Mouse (Mus musculus) lung, embryonic 14.5 days (tissue): ENCODE results near the gene Adk. TPM values are rescaled to one million over a fixed set of nuclear protein-coding genes. Genes with fewer than 3 reads are reported as not detected.

Experiments used
- ATAC-seq: fragments of 200-750 bp; cut with Nextera tagmentation; 2 replicates; pipeline ENCODE4 v1.8.0; 2017; ENCODE audit warnings: mild to moderate bottlenecking, moderate TSS enrichment, moderate library complexity; ENCODE audit not compliant: insufficient read depth
- DNase-seq: peaks from one replicate; pipeline ENCODE4 v3.0.0-alpha.2; 2015
- H3K27ac ChIP-seq: fragments of 300-500 bp; sonication (generic); 2 replicates; pipeline ENCODE4 v1.5.1; 2014; ENCODE audit warnings: low read depth, mild to moderate bottlenecking, moderate library complexity
- H3K27me3 ChIP-seq: fragments of 300-500 bp; sonication (generic); 2 replicates; pipeline ENCODE4 v1.6.1; 2014; ENCODE audit warnings: low read length, control low read depth; ENCODE audit not compliant: insufficient read depth
- H3K36me3 ChIP-seq: fragments of 300-500 bp; sonication (generic); 2 replicates; pipeline ENCODE4 v1.6.1; 2014; ENCODE audit warnings: control low read depth; ENCODE audit not compliant: insufficient read depth
- H3K4me1 ChIP-seq: fragments of 300-500 bp; sonication (generic); 2 replicates; pipeline ENCODE4 v1.6.1; 2014; ENCODE audit warnings: antibody characterized with exemption, control low read depth; ENCODE audit not compliant: insufficient read depth
- H3K4me2 ChIP-seq: fragments of 300-500 bp; sonication (generic); 2 replicates; pipeline ENCODE4 v1.6.1; 2014; ENCODE audit warnings: mild to moderate bottlenecking
- H3K4me3 ChIP-seq: fragments of 300-500 bp; sonication (generic); 2 replicates; pipeline ENCODE4 v1.5.1; 2014; ENCODE audit warnings: low read depth, low read length
- H3K9ac ChIP-seq: fragments of 300-500 bp; sonication (generic); 2 replicates; pipeline ENCODE4 v1.6.1; 2014
- H3K9me3 ChIP-seq: fragments of 300-500 bp; sonication (generic); 2 replicates; pipeline ENCODE4 v1.6.1; 2016; ENCODE audit warnings: low read depth, low read length, control low read depth
- CTCF ChIP-seq: IDR thresholded peaks from 2 replicates; pipeline ENCODE4 v1.5.1; 2016; ENCODE audit warnings: antibody characterized with exemption, low read depth
- WGBS: fragments of 180-500 bp; shearing (Covaris S2); extraction: QIAGEN DNeasy Blood & Tissue Kit; methylation state at CpG from one replicate; pipeline ENCODE4 v1.1.7; 2014; 5-methylcytosine and 5-hydroxymethylcytosine counted together
- polyA plus RNA-seq: library from polyadenylated mRNA; unstranded; fragments of >200 nt; fragmentation: Nextera tagmentation; extraction: Ambion mirVana; gene quantifications from 2 replicates; pipeline ENCODE4 v1.2.1, GENCODE M21; 2014

Adk gene
- polyA plus RNA-seq, 1 experiment from 2014 or later = 218 TPM

- Histone ChIP-seq H3K27ac (no peak overlapping the region), H3K9me3 (no peaks in the 10 kb centered on the region), H3K4me1 (no peaks in the 10 kb centered on the region), H3K36me3 (no peaks in the 10 kb centered on the region), H3K4me2 (no peak overlapping the region), H3K4me3 (no peak overlapping the region), H3K27me3 (no peaks in the 10 kb centered on the region), H3K9ac (no peak overlapping the region)
- ATAC-seq = no peak
- DNase-seq = no peak
- no peak for TF ChIP-seq CTCF
- 78% methylated on average over 9 of the region's 9 CpGs for WGBS
Measured at GRCm38 (mm10) chr14:21119653-21120313, 67.4 kb downstream of the Adk start.

- H3K4me3 ChIP-seq = no peak overlapping the region
- no peaks in the 10 kb centered on the region for H3K27me3 ChIP-seq
- no peak overlapping the region for H3K4me2 ChIP-seq
- TF ChIP-seq CTCF = peak; percentile 66
- no peak overlapping the region for H3K27ac ChIP-seq
- H3K9ac ChIP-seq = no peak overlapping the region
- ATAC-seq (no peak), DNase-seq (peak; percentile 84)
- WGBS = 39% methylated on average over 3 of the region's 3 CpGs
- H3K9me3 ChIP-seq = no peaks in the 10 kb centered on the region
- H3K36me3 ChIP-seq = no peaks in the 10 kb centered on the region
- H3K4me1 ChIP-seq = no peaks in the 10 kb centered on the region
Measured at GRCm38 (mm10) chr14:21120473-21120872, 68.1 kb downstream of the Adk start.

GRCm38 (mm10) chr14:21127215-21127614 lies 74.8 kb downstream of the Adk start:
- TF ChIP-seq CTCF = no peak
- Histone ChIP-seq H3K4me1 (no peaks in the 10 kb centered on the region), H3K4me2 (no peak overlapping the region), H3K36me3 (no peaks in the 10 kb centered on the region), H3K27ac (no peak overlapping the region), H3K27me3 (no peaks in the 10 kb centered on the region), H3K9me3 (no peaks in the 10 kb centered on the region), H3K4me3 (no peak overlapping the region), H3K9ac (no peak overlapping the region)
- 84% methylated on average over 6 of the region's 6 CpGs for WGBS
- ATAC-seq = no peak
- no peak for DNase-seq

- peak; percentile 92 for TF ChIP-seq CTCF
- H3K4me3 ChIP-seq = no peak overlapping the region
- H3K9ac ChIP-seq = no peak overlapping the region
- H3K4me1 ChIP-seq = no peaks in the 10 kb centered on the region
- H3K4me2 ChIP-seq = no peak overlapping the region
- no peaks in the 10 kb centered on the region for H3K9me3 ChIP-seq
- WGBS = 35% methylated on average over 1 of the region's 1 CpGs
- no peak for ATAC-seq
- DNase-seq = peak; percentile 93
- no peaks in the 10 kb centered on the region for H3K27me3 ChIP-seq
- no peaks in the 10 kb centered on the region for H3K36me3 ChIP-seq
- no peak overlapping the region for H3K27ac ChIP-seq
Measured at GRCm38 (mm10) chr14:21136906-21137305, 84.5 kb downstream of the Adk start.

GRCm38 (mm10) chr14:21142603-21143002 lies 90.2 kb downstream of the Adk start:
- 96% methylated on average over 1 of the region's 1 CpGs for WGBS
- Histone ChIP-seq H3K9me3 (no peaks in the 10 kb centered on the region), H3K27ac (no peak overlapping the region), H3K36me3 (no peaks in the 10 kb centered on the region), H3K4me3 (no peak overlapping the region), H3K4me1 (no peaks in the 10 kb centered on the region), H3K9ac (no peak overlapping the region), H3K27me3 (no peaks in the 10 kb centered on the region), H3K4me2 (no peak overlapping the region)
- no peak for DNase-seq
- no peak for TF ChIP-seq CTCF
- no peak for ATAC-seq

GRCm38 (mm10) chr14:21143406-21144115 lies 91.2 kb downstream of the Adk start:
- peak; percentile 64 for TF ChIP-seq CTCF
- Histone ChIP-seq H3K9ac (no peak overlapping the region), H3K4me3 (no peak overlapping the region), H3K36me3 (no peaks in the 10 kb centered on the region), H3K4me1 (no peaks in the 10 kb centered on the region), H3K27me3 (no peaks in the 10 kb centered on the region), H3K9me3 (no peaks in the 10 kb centered on the region), H3K27ac (no peak overlapping the region), H3K4me2 (no peak overlapping the region)
- peak; percentile 74 for DNase-seq
- 59% methylated on average over 8 of the region's 8 CpGs for WGBS
- ATAC-seq = no peak

- no peak overlapping the region for H3K9ac ChIP-seq
- H3K4me2 ChIP-seq = no peak overlapping the region
- no peaks in the 10 kb centered on the region for H3K4me1 ChIP-seq
- no peak for TF ChIP-seq CTCF
- no peaks in the 10 kb centered on the region for H3K36me3 ChIP-seq
- no peaks in the 10 kb centered on the region for H3K27me3 ChIP-seq
- ATAC-seq = no peak
- H3K4me3 ChIP-seq = no peak overlapping the region
- WGBS = 98% methylated on average over 1 of the region's 1 CpGs
- no peak for DNase-seq
- no peaks in the 10 kb centered on the region for H3K9me3 ChIP-seq
- no peak overlapping the region for H3K27ac ChIP-seq
Measured at GRCm38 (mm10) chr14:21147171-21147570, 94.8 kb downstream of the Adk start.
